Mouse (Mus musculus): ENCODE measurements around the gene Fam69a.
A peak's percentile ranks its signal among the peaks of the same experiment; 100 is the strongest.
"Not testable (repeated sequence)": the region's sequence is repeated elsewhere in the genome, so short reads cannot be mapped to it uniquely, and the experiment has no call there.

The Fam69a gene

DNA sequence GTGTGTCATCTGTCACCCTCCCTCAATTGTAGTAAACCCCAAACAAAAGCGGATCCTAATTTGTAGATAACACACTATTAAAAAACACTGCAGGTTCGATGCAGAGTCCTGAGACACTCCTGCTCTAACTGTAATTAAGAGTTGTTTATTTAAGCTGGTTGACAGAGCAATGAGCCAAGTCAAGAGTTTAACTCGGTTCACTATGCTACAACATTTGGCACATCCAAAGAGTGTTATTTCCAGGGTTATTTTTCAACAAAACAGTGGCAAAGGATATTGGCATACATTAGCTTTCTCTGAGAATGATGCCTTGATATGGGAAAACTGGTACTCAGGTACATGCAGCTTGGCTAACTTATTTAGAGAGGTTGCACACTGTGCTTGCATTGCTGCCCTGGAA lies 4.9 kb downstream of the Fam69a start:
- no peak for DNase-seq (ENCODE audit: low spot score in 2 of 2)

DNA sequence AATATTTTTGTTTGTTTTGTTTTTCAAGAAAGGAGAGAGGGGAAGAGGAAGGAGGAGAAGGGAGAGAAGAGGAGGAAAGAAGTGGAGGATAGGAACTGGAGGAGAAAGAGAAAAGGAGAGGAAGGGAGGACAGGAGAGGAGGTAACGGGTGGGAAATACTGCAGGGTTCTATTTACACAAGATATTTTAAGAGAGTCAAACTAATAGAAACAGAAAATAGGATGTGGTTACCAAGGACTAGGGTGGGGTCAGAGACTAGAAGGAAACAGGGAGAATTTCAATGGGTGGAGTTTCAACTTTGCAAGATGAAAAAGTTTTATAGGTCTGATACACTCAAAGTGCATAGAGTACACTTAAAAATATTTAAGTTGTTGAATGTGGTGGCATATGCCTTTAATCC lies 7.0 kb downstream of the Fam69a start:
- DNase-seq (ENCODE audit: low spot score in 2 of 2): no peak

DNA sequence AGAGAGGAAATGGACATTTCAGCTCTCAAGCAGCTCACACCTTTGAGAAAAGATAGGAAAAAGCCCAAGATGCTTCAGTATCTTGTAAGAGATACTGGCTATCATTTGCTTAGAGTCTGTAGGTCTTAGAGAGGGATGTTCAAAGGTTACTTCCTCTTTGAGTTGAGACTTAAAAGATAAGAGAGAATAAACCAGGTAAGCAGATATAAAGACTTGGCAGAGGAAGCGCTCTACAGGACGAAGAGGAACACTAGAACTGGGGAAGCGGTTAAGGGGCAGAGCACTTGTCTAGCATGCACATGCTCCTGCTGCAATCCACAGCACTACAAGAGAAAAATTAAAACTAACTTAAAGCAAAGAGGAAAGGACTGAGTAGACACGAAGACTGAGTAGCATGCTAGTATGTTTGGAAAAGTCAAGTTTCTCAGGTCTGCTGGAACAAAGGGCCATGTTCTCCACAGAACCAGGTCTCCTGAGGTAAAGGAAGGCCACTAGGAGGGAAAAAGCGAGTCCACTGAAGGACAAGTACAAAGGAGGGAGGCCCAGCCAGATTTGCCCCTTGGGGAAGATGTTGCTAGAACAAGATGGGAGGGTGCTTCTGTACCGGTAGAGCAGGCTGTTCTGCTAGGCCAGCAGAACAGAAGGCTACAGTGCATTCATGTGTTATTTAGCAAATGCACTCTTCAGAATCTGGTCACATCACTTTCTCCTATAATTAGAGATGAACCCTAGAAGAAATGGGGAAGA lies 8.4 kb downstream of the Fam69a start:
- DNase-seq (ENCODE audit: low spot score in 2 of 2): no peak

DNA sequence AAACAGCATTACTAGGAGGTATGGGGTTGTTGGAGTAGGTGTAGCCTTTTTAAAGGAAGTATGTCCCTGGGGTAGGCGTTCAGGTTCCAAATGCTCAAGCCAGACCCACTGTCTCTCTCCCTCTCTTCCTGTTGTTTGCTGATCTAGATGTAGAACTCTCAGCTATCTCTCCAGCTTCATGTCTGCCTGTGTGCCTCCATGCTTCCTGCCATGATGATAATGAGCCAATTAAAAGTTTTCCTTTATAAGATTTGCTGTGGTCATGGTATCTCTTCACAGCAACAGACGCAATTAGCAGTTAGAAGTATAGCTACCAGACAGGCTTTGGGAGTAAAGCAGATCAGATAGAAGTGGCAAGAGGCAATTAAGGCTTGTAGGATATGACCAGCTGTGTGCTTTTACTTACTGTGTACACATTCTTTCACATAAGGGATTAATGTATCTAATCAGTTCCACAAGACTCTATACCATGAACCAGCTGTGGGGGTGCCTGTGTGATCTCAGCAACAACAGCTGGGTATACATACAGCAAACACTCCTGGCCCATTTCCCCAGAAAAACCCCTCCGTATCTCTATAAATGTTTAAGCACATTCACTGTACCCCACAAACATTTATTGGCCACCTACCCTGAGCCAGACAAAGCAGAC lies 9.1 kb downstream of the Fam69a start:
- DNase-seq (ENCODE audit: low spot score in 2 of 2): no peak

DNA sequence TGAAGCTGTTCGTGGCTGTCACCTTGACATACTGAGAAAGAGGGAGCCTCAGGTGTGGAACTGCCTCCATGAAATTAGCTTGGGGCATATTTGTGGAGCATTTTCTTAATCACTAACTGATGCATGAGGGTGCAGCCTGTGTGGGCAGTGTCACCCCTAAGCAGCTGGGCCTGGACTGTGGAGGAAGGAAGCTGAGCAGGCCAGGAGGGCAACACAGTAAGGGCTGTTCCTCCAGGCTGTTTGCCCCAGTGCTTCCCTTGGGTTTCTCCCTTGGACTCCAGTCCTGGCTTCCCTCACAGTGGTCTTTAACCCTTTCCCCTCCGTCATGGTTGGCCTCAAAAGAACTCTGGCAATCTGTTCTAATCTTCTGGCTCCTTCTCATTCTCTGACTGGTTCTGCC lies 13.6 kb downstream of the Fam69a start:
- DNase-seq (ENCODE audit: low spot score in 2 of 2): no peak

DNA sequence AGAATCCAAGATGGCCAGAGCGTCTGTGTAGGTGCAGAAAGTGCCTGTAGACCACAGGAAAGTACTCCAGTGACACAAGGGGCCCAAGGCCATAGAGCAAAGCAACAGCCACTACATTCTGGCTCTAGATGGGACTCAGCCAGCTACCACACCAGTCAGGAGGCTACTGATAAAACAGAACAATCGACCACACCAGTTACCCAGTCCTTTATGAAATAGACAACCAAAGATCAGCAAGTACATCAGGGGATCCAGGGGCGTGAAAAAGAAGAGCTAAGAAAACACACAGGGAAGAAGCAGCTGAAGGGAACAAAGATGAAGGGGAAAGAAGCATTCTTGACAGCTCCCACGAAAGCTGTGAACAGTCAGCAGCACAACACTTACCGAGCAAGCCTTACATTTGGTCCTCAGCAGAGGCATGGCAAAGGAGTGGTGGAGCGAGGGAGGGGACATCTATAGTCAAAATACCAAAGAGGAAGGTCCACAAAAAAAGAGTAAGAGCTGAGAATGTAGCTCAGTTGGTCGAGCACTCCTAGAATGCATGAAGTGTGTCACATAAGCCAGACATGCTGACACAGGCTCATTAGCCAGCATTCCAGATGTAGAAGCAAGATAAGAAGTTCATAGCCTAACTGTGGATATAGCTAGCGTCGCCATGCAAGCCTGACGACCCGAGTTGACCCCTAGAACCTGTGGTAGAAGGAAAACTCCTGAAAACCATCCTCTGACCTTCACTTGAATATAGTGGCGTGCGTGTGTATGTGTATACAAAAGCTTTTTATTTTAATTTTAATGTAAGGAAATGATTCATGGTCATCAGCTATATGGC lies 14.2 kb downstream of the Fam69a start:
- DNase-seq (ENCODE audit: low spot score in 2 of 2): no peak

DNA sequence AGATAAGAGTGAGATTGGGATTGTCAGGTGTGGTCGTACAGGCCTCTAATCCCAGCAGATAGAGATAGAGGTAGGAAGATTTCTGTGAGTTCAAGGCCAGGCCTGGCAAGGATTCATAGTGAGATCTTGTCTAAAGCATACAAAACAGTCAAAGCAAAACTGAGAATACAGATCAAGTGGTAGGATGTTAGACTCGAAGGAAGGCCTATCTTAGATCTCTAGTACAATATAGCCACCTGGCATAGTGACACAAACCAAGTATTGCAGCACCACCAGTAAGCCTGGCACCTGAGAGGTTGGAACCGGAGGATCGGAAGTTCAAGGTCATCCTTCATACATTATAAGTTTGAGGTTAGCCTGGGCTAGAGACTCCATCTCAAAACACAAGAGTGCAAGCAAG lies 15.8 kb downstream of the Fam69a start:
- no peak for DNase-seq (ENCODE audit: low spot score in 2 of 2)

DNA sequence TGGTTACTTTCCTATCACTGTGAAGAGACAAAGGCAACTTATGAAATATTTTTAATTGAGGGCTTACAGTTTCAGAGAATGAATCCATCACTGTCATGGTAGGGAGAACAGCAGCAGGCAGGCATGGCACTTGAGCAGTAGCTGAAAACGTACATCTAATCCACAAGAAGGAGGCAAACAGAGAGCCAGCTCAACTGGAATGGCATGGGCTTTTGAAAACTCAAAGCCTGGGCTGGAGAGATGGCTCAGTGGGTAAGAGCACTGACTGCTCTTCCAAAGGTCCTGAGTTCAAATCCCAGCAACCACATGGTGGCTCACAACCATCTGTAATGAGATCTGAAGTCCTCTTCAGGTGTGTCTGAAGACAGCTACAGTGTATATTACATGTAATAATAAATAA lies 17.1 kb downstream of the Fam69a start:
- not testable (repeated sequence) for DNase-seq (ENCODE audit: low spot score in 2 of 2)

DNA sequence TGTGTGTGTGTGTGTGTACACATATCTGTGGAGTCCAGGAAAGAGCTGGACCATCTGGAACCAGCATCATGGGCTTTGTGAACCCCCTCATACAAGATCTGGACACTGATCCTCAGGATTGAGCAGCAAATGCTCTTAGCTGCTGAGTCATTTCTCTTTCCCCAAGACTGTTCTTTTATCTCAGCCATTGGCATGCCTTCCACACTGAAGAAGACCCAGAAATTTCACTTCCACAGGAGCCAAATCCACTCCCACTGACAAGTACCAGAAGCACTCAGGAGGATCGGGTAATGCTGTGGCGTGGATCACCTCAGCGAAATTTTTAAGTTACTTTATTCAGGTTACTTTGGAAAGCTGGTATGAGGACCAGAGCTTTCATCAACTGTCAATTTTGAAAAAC lies 18.8 kb downstream of the Fam69a start:
- DNase-seq (ENCODE audit: low spot score in 2 of 2): no peak

DNA sequence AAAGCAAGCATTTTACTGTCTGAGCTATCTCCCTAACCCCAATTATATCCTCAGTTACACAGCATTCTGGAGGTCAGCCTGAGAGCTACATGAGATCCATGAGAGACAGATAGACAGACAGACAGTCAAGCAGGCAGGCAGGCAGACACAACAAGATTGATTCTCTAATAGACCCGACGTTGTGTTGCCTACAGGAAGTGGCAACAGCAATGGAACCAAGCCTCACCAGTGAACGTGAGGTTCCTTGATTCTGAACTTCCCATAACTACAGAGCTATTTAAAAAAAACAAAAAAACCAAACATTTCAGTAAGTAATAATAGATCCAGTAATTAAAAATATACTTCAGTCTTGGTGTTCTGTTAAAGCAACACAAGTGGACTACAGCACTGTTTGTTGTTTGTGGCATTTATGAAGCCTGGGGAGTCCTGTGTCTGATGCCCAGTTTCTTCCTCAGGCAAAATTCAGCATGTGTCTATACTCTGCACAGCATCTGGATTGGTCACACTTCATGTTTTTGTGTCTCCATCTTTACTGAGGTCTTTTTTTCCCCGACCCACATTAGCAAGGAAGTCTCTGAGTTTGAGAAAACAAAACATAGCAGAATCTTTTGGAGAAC lies 19.9 kb downstream of the Fam69a start:
- no peak for DNase-seq (ENCODE audit: low spot score in 2 of 2)

DNA sequence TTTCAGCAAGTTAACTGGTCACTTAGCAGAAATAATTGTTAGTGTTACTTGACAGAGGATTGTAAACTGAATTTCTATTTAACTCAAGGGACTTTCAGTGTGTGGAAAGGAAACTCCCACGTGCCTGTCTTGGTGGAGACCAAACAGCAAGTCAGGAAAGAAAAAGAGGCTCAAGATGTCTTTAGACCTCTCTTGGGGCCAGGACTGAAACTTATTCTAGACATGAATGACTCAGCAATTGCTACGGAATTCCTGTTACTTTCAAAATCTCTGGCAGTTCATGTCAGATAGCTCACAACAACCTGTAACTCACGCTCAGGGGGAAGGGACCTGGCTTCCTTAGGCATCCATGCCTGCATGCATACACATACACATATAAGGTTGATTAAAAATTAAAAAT lies 20.7 kb downstream of the Fam69a start:
- peak in 1 of 2 experiments; percentile 22 for DNase-seq (ENCODE audit: low spot score in 2 of 2)

DNA sequence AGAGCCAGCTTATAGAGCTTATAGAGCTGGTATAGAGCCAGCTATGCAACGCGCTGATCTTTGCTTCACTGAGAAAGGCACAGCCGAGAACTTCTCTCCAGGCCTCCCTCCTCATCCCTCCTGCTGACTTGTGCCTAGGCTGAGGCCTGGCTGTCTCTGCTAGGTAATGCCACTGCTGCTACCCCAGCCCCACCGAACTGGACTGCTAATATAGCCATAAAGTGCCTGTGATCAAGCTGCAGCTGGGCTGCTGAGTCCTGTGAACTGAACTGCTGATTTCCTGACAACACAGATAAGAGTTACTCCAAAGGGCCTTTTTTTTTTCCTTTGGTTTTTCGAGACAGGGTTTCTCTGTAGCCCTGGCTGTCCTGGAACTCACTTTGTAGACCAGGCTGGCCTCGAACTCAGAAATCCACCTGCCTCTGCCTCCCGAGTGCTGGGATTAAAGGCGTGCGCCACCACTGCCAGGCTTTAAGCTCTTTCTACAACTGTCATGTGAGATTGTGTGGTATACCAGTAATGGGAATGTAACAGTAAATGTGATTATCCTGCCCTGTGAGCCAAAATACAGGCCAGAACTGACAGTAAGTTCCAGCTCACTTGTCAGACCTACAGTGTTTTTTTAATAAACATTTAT lies 21.4 kb downstream of the Fam69a start:
- DNase-seq (ENCODE audit: low spot score in 2 of 2): no peak

DNA sequence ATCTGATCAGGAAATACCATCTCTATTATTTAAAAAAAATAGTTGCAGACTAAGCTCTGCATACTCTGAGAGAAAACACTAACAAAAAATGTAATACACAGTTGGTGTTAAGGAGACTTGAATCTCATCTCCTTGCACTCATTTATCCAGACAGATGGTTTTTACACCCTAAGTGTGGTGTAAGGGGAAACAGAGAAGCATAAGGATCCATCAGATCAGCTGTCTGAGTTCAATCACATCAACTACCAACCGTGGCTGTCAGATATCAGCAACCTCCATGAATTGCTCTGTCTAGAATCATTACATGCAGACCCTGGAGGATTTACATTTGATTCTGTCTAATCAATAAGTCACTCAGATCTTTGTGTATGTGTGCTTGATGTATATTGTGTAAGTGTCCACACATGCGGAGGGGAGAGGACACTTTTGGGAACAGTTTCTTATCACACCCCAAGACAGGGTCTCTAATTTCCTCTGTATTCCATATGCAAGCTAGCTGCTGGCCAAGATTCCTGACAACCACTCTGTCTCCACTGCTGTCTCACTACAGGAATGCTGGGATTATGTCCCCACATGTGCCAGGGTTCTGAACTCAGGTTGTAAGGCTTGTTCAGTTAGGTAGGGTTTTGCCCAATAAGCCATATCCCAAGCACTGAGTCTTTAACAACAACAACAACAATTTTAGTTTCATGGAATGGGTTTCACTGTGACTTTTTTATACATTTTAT lies 22.7 kb downstream of the Fam69a start:
- no peak for DNase-seq (ENCODE audit: low spot score in 2 of 2)

DNA sequence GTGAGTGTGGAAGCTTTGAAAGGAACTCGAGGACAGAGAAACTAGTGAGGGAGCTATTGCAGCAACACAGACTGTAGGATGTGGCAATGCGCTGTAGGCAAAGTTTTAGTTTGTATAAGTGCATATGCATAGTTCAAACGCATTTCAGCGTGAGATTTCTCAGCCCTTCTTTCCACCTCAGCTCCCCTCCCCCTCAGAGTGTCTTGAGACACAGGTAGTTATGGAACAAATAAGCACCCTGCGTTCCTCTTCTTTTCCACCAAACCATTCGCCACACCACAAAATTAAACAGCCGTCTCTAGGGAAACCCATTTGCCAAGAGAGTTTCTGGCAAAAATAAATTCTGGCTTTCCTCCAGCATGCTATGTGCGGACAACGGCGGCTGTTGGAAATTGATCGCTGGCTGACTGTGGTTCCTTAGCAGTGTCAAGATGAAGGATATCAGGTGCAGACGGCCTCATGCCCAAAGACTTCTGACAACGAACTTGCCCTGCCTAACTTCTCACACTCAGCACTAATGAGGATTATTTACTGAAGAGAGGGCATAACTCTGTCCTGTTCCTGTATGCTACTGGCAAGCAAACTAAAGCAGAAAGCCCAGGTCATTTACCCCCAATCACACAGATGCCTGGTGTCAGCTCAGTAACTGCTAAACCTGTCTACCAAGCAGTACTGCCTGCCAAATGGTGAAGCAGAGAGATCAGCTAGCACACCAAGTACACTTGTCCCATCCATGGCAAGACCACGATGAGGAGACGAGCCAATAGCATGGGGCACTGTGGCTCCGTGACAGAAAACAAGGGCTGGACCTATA lies 25.2 kb downstream of the Fam69a start:
- DNase-seq (ENCODE audit: low spot score in 2 of 2): peak; percentile 18 to 68

DNA sequence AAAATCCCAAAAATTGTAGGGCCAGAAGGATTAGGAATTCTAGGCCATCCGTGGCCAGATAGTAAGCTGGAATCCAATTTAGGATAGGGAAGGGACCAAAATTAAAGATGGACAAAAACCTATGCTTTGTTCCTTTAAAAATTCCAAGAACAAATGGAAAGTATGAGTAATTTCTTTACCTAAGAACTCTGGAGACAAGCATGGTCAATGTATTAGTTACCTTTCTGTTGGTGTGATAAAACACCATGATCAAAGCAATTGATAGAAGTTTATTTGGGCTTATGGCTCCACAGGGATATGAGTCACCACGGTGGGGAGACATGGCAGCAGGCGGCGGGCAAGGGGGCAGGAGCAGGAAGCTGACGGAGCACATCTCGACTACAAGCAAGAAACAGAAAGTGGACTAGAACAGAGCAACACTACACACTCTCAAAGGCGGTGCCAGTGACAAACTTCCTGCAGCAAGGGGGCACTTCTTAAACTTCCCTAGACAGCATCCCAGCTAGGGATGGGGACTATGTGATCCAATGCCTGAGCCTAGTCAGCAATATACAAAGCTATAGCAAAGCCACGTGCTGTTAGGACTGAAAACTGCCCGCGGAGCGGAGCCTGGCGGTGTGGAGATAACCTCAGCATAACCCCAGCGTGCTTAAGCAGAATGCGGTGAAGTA lies 26.2 kb downstream of the Fam69a start:
- peak; percentile 34 to 50 for DNase-seq (ENCODE audit: low spot score in 2 of 2)

DNA sequence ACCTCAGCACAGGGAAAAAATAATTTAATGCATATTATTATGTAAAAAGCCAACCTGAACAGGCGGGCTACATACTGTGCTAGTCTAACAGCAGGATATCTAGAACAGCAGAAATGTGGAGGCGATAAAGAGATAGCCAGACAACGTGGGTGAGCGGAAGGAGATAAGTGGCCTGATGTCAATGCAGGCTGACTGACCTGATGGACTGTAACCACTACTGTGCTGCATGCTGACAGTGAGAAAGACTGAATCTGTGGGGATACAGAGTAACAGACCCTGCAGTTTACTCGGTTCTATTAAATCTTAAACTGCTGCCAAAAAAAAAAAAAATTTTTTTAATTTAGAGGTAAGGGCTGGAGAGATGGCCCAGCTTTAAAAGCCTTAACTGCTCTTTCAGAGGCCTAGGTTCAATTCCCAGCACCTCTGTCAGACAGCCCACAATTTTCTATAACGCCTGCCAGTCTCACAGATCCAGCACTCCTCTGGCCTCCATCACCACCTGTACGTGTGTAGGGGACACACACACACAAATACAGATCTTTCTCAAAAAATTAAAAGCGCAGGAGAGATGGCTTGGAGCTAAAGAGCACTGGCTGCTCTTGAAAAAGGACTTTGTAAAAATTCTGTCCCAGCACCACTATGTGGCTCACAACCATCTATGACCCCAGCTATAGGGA lies 27.1 kb downstream of the Fam69a start:
- DNase-seq (ENCODE audit: low spot score in 2 of 2): no peak

DNA sequence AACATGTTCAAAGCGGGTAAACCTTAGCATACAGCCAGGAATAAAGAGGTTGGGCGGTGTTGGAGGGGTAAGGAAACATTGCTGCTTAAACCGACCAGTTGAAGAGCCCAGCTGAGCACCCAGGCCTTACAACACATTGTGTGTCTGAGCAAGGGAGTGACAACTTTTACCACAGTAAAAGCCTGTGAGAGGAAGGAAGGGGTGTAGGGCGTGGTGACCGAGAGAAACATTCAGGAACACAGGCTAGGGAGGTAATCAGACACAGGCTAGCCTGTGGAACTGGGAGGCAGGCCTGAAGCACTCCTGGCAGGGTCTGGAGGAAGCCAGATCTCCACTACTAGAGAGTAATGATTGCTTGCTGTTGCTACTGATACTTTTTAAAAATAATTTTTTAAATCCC lies 36.2 kb downstream of the Fam69a start:
- DNase-seq (ENCODE audit: low spot score in 2 of 2): no peak

DNA sequence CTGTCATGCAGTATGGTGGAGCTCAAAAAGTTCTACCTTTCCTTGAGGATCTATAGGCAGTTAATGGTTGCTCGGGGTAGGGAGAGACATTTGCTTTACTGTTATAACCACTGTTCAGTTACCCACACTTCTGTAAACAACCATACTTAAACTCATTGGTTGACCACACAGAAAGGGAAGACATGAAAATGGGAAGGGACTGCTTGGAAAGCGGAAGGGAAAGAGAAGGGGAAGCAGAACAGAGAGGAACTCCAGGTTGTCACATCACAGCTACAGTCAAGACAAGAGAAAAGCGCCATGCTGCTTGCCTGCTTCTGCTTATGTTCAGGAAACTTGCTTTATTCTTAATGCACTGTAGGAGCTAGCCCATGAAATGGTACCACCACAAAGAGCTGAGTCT lies 37.3 kb downstream of the Fam69a start:
- peak in 1 of 2 experiments; percentile 23 for DNase-seq (ENCODE audit: low spot score in 2 of 2)

DNA sequence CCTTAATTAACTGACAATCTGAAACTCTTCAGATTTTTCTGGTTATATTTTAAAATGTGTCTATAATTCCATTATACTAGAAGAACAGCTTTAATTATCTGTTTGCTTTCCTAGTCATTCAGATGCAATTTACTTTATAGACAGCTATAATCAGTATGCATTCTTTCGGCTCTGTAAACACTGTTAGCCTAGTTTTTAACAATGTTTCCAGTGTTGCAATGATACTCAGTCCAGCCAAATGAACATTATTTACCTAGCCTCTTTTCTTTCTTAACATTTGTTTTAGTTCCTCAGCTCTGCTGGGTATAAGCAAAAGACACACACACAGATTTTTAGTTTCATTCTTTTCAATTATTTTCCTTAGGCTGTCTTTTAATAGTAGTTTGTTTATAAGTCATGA lies 38.0 kb downstream of the Fam69a start:
- no peak for DNase-seq (ENCODE audit: low spot score in 2 of 2)
